Mouse (Mus musculus) heart, postnatal 14 days (tissue): Measurements from ENCODE around the gene Cyp2d10. TPM values are rescaled to one million over a fixed set of nuclear protein-coding genes. Genes with fewer than 3 reads are reported as not detected.
"Not testable (repeated sequence)": the region's sequence is repeated elsewhere in the genome, so short reads cannot be mapped to it uniquely, and the experiment has no call there.

Experiments
- DNase-seq, 2 experiments: peaks; one replicate each; pipeline ENCODE4 v3.0.0; 2021 to 2022
- intact Hi-C: fragments of 180-260 bp; cut with DNase I; formaldehyde crosslinking; loops from one replicate; pipeline ENCODE4 v1.15.1; 2025
- long read RNA-seq, 2 experiments: library from polyadenylated mRNA; stranded (forward); transcript quantifications; one replicate each; pipeline ENCODE4 v2.0.0; 2021
- total RNA-seq, 2 experiments: library from RNA; stranded (reverse); gene quantifications; 2 replicates each; pipeline ENCODE4 v1.2.3; 2021

Gene Cyp2d10
- under 1 TPM in 1 of 2 experiments, not detected in 1; 0.43 TPM for total RNA-seq
- long read RNA-seq, experiment 1: 0 reads
- long read RNA-seq, experiment 2: 0 reads

DNA sequence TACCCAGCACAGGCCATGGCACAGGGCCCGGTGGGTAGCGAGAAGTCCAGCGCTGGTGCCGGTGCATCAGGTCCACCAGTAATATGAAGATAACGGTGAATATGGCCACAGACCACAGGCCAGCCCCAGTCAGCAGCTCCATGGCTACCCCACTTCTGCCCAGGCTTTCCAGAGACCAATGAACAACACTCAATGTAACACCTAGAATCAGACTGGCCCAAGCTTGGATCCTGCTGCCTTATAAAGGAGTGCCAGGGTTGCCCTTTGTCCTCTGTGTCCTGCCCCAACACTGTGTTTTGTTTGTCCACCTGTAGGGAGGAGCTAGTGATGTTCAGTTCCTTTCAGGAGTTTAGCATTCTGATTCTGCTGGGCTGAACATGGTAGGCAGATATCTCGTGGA, at the start of gene Cyp2d10:
Cyp2d10 (minus strand) TSS at position 215 of the 400 bp plus-strand sequence.
- intact Hi-C loops: no loop called here
- DNase-seq: no peak

DNA sequence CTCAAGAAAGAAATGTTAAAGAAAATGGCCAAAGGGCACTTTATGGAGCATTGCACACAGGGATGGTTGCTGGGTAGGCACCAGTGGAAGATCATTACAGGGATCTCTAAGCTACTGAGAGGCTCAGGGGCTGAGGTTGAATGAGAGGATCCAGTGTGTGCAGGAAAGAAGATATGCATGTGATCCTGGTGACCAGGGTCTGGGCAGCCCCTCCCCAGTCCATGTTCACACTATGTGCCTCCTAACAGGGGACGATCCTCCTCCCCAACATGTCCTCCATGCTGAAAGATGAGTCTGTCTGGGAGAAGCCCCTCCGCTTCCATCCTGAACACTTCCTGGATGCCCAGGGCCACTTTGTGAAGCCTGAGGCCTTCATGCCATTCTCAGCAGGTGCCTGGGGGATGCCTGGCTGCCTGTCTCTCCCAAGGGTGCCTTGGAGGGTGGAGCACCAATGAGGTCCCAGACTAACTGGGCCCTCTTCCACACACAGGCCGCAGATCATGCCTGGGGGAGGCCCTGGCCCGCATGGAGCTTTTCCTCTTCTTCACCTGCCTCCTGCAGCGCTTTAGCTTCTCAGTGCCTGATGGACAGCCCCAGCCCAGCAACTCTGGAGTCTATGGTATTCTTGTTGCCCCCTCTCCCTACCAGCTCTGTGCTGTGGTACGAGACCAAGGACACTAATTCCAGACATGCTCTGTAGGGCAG, 49.2 kb upstream of the Cyp2d10 start:
- intact Hi-C loops: not testable (repeated sequence)

DNA sequence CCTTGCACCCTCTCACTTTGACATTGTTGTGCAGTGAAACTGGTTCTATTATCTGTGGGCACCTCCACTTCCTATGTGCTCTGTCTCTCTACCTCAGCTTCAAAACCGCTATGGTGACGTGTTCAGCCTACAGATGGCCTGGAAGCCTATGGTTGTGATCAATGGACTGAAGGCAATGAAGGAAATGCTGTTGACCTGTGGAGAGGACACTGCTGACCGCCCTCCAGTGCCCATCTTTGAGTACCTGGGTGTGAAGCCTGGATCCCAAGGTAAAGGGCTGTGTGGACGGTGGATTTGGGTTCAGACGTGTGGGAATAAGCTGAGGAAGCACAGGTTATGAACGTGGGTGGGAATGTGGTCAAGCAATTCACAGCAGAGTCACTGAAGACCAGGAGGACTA, 46.5 kb upstream of the Cyp2d10 start:
- intact Hi-C loops, DNase-seq: not testable (repeated sequence)

More for the DNA sequence above, 49.2 kb upstream of the Cyp2d10 start:
- DNase-seq: not testable (repeated sequence)

DNA sequence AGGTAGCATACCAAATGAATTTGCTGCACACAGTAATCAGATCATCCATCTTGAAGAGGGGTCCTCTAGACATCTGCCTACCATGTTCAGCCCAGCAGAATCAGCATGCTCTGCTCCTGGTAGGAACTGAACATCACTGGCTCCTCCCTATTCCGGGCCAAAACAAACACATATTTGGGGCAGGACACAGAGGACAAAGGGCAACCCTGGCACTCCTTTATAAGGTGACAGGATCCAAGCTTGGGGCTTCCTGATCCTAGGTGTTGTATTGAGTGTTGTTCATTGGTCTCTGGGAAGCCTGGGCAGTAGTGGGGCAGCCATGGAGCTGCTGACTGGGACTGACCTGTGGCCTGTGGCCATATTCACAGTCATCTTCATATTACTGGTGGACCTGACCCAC, 45.1 kb upstream of the Cyp2d10 start:
- intact Hi-C loops, DNase-seq: not testable (repeated sequence)

DNA sequence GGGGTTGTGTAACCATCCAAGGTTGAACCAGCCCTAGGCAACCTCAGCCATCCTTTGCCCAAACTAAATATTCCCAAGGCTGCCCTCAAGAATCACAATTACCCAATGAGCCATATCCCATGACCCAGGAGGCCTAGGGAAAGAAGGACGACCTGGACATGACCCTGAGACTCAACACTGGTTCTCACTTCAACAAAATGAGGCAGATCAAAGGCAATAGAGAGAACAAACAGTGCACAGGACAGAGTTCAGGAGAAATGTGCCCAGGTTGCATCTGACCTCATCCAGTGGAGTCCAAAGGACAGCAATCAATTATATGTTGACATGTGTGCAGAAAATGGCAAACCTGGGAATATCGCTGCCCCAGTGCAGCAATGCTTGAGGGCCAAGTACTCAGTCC, 43.0 kb upstream of the Cyp2d10 start:
- intact Hi-C loops: not testable (repeated sequence)

DNA sequence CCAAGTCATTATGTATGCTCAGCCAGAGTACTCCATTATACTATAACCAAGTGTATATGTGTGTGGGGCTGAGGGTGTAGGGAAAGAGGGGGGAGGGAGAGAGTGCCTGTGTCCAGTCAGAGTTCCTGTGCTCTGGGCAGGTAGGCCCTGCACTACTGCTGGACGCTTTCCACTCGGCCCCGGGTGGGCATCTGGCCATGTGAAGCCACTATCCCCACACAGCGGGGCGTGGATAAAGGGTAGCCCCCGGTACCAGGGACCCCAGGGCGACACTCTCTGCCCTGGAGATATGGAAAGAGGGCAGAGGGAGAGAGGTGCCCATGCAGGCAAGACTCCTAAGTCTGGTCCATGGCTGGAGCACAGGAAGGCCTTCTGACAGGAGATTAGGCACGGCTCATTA, 38.2 kb upstream of the Cyp2d10 start:
- intact Hi-C loops: no loop called here
- no peak for DNase-seq

More for the DNA sequence above, 43.0 kb upstream of the Cyp2d10 start:
- not testable (repeated sequence) for DNase-seq

DNA sequence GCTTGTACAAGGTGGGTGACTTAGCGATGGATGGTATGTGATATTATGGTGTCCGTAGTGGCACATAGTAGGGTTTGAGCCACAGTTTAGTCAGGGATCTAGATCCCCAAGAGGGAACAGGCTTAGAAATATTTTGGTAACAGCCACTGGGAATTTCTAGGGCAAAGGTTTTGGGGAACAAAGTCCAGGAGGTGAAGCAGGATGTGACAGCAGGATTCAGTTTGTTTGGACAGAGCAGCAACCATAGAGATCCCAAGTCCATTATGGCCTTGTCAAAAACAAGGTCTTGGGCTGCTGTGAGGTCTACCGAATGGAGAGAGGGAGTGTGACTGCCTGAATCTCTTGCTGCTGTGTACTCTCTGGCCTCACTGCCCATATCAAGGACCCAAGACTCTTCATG, 36.7 kb upstream of the Cyp2d10 start:
- intact Hi-C loops: no loop called here
- DNase-seq: no peak

DNA sequence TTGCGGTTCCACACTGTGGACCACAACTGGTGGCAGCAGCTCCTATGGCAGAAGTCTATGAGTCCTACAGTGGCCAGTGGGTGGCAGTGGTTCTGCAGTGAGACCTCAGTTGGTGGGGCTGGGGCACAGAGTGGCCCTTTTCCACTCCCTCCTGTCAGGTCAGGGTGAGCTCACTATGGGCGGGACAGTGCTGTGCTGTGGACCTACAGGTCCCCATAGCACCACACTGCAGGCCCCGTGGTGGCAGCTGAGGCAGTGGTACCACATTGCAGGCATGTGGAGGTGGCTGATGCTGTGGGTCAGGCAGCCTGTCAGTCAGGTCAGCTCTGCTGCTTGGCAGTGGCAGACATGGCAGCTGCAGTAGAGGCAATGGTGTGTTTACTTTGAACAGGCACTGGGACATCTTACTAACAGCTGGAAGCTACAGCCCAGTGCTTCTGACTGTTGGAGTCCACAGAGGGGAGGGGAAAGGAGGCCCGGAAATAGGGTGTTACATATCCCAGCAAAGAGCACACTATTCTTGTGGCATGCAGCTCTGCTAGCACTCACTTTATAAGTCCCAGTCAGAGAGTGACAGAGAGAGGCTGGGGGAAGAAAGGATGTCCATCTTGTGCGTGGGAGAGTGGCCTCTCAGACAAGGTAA, 31.1 kb upstream of the Cyp2d10 start:
- intact Hi-C loops: no loop called here
- DNase-seq: no peak

DNA sequence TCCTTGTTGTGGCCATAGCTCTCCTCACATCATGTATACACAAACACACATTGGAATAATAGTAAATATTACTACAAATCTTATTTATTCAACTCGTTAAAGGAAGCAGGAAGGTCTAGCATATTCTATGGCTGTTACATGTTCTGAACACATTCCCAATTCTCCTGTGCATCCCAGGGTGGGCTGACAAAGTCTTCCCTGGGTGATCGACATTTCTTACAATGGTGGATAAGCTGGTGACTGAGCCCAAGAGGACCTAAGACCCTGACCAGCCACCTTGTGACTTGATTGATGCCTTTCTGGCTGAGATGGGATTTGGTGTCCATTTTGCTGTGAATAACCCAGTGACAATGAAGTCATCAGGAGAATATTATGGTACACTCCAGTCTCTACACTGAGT, 28.6 kb upstream of the Cyp2d10 start:
- DNase-seq: no peak
- intact Hi-C loops: no loop called here

DNA sequence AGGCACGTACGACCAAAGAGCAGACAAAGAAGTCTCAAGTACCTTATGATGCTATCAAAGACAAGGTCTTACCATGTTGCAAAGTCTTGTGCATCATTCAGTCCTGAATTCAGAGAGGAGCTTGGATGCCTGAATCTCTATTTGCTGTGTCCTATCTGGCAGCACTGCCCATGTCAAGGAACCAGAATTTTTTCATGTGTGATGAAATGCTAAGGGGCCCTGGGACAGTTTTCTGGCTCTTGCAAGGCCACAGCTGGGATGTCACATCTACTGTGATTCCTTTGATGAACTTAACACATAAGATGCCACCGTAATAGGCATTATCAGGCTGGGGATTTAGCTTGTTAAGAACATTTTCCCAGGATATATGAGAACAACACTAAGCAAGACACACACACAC, 28.0 kb upstream of the Cyp2d10 start:
- DNase-seq: no peak

DNA sequence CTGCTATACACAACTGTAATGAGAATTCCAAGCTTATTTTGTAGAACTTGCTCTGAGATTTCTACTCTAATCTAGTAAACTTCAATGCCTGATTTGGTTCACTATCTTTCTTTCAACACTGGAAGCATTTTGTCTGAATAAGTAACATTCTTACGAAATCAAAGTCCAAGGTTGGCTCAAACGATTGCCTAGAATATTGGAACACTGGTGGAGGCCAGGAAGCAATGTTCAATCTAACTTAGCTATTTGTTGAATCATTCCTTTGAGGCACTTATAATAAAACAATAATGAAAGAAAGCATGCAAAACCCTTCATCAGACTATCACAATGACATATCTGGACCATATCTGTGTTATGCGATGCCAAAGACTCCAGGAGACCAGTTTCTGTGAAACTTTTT, 27.5 kb upstream of the Cyp2d10 start:
- intact Hi-C loops: no loop called here
- DNase-seq: no peak

More for the DNA sequence above, 28.0 kb upstream of the Cyp2d10 start:
- intact Hi-C loops: no loop called here

DNA sequence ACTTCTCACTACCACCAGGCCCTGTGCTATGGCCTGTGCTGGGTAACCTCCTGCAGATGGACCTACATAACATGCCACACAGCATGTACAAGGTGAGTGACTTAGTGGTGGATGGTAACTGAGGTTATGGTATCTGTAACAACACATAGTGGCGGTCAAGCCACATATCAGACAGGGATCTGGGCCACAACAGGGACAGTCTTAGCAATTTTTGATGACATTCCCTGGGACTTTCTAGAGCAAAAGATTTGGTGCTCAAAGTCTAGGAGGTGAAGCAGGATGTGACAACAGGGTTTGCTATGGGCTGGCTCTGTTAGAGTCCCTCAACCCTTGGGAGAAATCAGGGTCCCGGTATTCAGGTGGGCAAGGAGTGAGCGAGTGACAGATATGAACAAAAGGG, 26.6 kb upstream of the Cyp2d10 start:
- DNase-seq: no peak
- intact Hi-C loops: no loop called here

DNA sequence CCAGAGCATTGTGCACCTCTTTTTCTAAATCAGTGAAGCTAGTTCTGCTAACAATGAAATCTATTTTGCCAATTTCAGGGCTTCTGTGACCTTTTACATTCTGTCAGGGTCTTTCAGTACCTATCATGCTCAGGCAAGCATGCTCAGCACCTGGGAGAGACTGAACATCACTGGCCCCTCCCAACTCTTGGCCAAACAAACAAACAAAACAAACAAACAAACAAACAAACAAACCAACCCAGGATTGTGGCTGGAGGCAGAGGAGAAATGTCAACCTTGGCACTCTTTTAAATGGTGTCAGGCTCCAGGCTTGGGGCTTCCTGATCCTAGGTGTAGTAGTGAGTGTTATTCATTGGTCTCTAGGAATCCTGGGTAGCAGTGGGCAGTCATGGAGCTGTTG, 26.1 kb upstream of the Cyp2d10 start, which contains the start of gene Cyp2d9:
Cyp2d9 (plus strand) TSS at position 301 of the 400 bp plus-strand sequence.
- intact Hi-C loops: no loop called here
- DNase-seq: no peak

DNA sequence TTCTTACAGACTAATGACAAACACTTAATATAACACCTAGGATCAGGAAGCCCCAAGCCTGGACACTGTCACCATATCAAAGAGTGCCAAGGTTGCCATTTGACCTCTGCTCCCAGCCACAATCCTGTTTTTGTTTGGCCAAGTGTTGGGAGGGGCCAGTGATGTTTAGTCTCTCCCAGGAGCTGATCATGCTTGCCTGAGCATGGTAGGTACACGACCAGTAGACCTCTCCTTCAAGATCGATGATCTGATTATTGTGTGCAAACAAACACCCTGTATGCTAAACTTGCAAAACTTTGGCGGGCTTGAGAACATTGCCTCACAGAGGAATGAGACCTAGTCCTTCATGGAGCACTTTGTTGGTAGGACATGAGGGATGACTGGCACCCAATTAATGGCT, 16.5 kb upstream of the Cyp2d10 start:
- DNase-seq: no peak
- intact Hi-C loops: no loop called here

DNA sequence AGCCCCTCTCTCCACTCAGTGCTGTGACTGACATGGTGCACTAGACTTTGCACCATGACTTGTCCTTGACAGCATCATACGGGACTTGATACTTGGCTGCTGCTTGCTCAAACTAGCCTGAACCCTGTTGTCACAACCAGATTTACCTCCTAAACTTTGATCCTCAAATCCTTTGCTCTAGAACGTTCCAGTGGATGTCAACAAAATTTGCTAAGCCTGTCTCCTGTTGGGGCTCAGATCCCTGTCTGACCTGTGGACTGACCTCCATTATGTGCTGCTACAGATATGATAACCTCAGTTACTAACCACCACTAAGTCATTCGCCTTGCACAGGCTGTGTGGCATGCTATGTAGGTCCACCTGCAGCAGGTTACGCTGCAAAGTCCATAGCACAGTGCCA, 15.9 kb upstream of the Cyp2d10 start:
- intact Hi-C loops: no loop called here

DNA sequence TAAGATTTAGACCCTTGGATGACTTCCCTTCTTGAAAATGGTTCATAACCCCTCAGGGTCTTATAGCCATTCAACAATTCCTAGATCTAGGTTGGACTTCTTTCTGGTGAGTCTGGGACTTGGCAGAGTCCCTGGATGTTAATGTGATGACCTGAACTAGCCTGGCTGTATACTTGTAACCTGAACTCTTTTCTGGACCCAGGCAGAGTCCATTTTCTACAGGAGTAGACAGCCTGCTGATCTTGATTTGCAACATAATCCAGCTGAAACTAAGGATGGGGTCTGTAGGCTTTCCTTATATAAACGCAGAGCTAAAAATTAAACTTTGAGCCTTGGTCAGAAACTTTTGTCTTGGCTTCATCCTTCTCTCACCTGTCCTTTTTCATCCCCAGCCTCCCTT, 11.6 kb upstream of the Cyp2d10 start:
- intact Hi-C loops: no loop called here

More for the DNA sequence above, 15.9 kb upstream of the Cyp2d10 start:
- no peak for DNase-seq

DNA sequence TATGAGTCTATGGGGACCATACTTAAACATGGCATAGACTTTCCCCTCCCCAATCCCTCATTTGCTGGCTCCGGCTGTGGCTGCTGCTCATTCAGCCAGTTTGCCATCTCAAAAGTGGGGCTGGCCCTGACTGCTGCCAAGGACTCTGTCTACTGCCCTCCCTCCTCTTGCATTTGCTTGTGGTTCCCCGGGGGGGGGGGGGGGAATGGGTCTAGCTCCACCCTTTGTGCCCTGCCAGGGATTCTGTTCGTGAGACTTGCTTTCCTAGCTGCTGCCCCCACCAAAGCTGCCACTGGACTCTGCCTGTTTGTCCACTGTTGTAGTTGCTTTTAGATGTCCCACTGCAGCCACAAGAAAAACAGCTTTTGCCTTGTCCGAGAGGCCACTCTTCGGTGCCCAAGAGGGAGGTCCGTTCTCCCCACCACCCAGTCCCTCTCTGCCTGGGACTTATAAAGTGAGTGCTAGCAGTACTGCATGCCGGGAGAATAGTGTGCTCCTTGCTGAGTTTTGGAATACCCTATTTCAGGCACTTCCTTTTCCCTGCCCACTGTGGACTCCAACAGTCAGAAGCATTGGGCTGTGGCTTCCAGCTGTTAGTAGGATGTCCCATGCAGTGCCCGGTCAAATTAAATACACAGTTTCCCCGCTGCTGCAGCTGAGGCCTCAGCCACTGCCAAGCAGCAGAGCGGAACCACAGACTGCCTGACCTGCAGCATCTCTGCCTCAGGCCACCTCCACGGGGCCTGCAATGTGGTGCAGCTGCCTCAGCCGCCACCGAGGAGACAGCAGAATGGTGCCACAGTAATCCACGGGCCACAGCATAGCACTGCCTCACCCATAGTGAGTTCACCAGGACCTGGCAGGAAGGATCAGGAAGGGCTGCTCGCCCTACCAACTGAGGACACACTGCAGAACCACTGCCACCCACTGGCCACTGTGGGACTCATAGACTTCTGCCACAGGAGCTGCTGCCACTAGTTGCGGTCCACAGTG, 10.1 kb upstream of the Cyp2d10 start:
- intact Hi-C loops: loop anchor here (2.0 kb wide), 3 partner anchors 34 to 150 kb away; partner anchors contain the start of gene Ndufa6
- DNase-seq: peak; percentile 84 to 87

More for the DNA sequence above, 11.6 kb upstream of the Cyp2d10 start:
- DNase-seq: no peak

DNA sequence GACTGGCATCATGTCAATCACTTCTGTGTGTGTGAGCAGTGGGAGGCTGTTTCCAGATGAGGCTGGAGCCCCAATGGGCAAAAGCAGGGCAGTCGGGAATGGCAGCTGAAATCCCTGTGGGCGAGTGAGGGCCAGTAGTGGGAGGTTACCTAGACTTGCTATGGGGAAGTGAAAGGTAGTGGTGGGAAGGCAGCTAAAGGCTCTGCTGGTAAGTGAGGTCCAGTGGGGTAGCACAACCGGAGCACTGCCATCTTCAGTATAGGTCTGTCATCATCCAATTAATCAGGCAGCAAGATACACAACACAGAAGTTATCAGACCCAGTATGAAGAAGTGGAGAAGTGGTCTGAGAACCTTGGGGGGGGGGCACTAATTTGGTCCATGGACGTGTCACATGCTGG, 541 bp upstream of the Cyp2d10 start:
- intact Hi-C loops: no loop called here
- no peak for DNase-seq

DNA sequence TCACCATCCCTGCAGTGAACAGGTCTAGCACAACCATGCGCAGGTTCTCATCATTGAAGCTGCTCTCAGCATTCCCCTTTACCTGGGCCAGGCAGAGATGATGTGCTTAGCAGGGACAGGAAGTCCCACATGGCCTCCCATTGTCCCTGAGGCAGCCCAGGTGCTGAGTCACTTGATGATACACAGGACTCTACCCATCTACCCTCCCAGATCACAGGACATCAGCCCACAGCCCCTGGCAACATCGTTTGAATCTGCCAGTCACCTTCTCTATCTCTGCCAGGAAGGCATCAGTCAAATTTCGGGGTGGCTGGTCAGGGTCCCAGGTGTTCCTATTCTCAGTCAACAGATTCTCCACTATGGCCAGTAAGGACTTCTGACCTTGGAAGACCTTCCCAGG, 2.8 kb downstream of the Cyp2d10 start:
- DNase-seq: no peak
- intact Hi-C loops: no loop called here

DNA sequence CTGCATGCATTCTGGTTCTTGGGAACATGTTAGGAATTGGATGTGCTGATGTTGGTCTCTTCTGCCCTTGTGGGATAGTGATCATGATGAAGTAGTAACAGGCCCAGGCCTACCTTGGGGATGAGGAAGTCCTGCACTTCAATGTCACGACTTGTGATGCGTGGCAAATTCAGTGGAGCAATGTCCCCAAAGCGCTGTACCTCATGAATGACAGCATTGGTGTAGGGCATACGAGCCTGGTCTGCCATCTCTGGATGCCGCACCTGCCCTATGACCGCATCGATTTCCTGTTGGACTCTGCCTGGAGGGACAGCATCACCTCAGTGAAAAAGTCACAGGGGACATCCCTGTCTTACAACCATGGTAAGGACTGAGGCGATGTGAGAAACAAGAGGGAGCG, 3.4 kb downstream of the Cyp2d10 start:
- intact Hi-C loops: no loop called here
- DNase-seq: no peak

DNA sequence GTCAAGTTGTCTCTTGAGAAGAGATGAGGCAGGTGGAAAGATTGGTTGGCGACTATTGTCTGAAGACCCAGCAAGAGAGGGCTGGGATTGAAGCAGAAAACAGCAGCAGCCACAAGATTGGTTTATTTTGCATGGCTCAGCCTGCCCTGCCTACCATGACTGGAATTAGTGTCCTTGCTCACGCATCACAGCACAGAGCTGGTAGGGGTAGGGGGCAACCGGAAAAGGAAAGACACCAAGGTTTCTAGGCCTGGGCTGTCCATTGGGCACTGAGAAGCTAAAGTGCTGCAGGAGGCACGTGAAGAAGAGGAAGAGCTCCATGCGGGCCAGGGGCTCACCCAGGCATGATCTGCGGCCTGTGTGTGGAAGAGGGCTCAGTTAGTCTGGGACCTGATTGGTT, 4.3 kb downstream of the Cyp2d10 start:
- no peak for DNase-seq
- intact Hi-C loops: no loop called here
